Mouse (Mus musculus) mature B cell (primary cell): ENCODE results near the gene Fcer1g.
"Not testable (repeated sequence)": the region's sequence is repeated elsewhere in the genome, so short reads cannot be mapped to it uniquely, and the experiment has no call there.

Experiments
- in situ Hi-C: fragments of 300-500 bp; cut with MboI; formaldehyde crosslinking; loops from 2 replicates; pipeline ENCODE4 v1.14.3; 2019

Fcer1g gene

DNA sequence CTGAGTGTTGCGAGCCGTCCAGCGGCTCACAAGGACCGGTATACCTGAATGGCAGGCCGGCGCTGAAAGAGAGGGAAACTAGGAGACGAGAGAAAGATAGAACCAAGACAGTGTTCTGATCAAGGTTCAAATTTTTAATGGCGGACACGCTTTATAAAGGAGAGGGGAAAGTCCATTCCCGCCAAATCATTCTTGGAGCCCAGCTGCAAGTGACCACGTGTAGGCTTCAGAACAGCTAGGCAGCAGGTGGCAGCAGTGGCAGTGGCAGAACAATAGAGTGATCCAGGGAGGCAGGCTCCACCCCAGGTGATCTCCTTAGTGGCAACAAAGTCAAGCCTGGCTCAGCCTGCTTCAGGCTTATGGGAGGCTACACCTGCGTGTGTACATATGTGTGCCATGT is 7.8 kb upstream of the Fcer1g start:
- in situ Hi-C loops = not testable (repeated sequence)

DNA sequence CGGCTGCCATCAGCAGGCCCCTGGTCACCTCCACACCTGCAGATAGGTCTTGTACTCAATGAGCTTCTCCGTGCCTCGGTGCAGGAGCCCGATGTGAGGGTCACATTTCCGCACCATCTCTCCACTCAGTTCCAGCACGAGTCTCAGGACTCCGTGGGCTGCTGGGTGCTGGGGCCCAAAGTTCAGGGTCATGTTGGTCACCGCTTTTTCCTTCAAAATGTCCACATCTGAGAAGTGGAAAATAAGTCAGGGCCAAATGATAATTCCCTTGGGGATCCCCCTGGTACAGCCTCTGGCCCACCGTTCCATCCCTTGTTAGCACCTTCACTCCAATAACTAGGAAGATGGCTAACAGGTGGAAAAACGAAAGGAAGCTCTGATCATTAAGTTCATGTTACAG is 6.7 kb upstream of the Fcer1g start:
- in situ Hi-C loops = no loop called here

DNA sequence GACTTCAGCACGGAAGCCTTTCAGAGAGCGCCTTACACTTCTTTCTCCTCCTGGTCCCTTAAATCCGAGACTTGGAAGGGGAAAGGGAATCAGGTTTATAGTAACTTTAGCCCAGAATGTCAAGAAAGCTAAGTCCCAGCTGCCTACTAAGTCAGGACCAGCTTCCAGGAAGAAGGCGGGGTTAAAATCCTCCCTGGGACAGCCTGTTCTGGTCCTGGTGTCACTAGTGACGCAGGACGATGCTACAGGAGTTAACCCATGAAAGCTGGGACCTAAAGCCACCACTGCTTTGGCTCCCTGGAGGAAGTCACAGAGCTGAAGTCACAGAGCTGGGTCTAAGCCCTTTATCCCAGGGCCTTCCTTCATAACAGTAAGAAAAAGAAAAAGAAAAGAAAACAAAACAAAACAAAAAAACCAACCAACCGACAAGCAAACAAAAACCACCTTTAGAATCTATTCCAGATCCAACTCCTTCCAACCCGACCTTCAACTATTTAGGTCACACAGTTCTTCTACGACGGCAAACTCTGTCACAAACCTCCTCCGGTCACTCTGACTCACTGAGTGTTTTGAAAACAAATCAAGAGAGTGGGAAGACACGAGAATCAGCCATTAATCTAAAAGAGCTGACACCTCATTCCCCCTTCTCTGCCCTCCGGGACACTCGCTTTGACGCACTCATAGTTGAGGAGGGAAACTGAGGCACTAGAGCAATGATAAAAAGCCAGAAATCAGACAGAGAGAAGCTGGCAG is 6.0 kb upstream of the Fcer1g start:
- in situ Hi-C loops = no loop called here

DNA sequence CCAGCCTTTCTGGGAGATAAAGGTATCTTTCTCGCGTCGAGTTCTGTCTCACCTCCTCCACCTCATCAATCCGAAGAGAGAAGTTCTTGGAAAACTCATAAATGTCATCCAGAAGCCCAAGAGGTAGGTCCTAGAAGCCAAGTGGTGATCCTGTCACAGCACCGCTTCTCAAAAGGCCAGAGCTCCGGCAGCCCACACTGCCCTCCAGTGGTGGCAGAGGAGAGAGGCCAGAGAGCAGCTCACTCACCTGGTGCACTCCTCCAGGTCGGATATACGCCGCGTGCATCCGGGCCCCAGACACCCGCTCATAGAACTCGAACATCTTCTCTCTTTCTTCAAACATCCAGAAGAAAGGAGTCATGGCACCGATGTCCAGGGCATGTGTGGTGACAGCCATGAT is 4.3 kb upstream of the Fcer1g start:
- in situ Hi-C loops = no loop called here

DNA sequence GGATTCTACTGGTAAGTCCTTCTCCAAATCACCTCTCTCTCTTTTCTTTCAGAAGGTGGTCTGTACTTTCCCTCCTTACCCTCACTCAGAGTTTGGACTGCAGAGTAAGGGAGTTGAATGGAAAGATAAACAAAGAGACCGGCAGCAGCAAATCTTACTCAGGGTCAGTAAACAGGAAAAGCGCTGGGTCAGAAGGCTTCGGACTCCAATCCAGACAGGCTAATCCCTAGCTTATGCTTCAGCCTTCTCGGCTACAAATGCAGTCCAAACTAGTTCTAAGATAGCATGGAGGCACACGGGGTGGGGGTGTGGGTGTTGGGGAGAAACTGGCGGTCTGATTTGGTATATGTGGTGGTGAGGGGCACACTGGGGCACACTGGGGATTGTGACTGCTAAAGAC is 3.3 kb upstream of the Fcer1g start:
- in situ Hi-C loops = no loop called here

DNA sequence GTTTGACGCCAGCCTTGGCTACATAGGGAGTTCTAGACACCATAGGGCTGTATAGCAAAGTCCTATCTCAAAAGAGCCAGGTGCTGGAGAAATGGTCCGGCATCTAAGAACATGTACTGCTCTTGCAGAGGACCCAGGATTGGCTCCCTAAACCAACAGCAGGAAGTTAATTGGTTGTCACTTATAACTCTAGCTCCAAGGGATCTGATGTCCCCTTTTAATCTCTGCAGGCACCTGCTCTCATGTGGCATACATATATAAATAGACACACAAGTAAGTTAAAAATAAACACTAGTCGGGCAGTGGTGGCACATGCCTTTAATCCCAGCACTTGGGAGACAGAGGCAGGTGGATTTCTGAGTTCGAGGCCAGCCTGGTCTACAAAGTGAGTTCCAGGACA is 1.6 kb upstream of the Fcer1g start:
- in situ Hi-C loops = no loop called here

DNA sequence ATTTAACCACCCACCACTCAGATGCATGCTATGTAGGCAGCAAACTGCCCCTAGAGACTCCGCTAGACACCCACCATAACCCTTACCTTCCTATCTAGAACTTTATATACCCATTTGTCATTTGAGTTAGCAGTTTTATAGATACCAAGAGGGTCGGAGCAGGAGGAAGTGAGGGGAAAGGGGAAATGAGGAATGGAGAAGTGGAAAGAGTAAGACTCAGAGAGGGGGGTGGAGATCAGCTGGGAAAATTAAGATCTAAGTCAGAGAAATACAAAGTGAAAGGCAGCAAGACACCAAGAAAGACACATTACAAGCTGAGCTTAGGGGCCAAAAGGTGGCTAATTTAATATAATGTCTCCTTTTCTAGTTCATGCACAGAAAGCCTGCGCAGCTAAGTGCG is 373 bp upstream of the Fcer1g start:
- in situ Hi-C loops = no loop called here

DNA sequence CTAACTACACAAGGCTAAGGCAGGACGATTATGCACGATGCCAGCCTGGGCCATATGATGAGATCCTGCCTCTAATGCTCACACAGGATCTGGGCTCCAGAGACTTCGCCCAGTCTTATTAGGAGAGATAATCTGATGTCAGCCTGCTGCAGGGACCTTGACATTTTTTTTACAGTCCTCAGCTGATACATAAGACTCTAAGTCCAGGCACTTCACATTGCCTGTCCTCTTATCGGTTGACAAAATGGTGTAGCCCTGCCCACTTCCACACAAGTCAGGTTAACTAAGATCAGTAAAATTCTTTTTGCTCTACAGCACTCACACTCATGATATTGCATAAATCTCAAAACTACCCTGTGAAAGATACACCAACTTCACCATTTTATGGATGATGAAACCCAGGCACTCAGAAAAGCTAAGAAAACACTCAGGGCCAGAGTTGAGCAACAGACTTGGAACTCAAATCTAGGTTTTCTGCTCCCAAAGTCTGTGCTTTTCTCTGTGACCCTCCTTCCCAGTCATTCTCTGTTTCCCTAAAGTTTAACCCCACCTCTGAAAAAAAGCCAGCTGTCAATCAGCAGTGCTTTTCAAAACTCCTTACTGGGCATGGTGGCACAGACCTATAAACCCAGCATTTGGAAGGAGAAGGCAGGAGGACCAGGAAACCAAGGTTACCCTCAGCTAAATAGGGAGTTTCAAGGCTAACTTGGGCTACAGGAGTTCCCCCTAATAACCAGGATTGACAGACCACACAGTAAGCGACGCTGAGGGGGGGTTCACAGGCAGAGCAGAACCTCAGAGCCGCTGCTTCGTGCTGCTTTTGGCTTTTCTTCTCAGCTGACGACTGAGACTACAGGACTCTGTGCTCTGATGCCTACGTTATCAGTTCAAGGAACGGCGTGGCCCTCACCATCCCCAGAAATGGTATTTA is 1.1 kb downstream of the Fcer1g start:
- in situ Hi-C loops = no loop called here

DNA sequence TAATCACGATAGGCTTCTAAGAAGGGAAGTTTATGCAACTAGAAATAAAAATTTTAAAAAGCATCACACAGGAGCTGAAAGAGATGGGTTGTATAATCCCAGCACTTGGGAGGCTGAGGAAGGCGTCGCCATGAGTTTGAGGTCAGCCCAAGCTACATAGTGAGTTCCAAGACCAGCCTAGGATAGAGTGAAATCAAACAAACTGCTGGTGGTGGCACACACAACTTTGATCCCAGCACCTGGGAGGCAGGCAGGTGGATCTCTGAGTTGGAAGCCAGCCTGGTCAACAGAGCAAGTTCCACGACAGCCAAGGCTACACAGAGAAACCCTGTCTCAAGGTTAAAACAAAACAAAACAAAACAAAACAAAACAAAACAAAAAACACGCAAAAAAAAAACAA is 1.8 kb downstream of the Fcer1g start:
- in situ Hi-C loops = no loop called here

DNA sequence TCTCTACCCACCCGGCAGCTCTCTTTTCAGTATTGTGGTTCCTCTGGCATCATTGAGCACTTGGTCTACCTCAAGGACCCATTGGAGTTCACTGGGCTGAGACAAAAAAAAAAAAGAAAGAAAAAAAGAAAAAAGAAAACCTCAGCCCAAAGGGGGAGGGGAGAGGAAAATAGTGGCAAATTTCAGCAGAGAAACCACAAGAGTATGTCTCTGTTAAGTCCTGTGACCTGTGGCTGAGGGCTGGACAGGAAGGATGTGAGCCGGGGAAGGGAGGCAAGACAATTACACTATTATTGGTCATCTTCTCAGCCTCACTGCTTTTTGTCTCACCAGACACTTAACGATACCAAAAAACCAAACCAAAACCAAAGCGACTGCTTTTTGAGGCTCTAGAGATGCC is 2.3 kb downstream of the Fcer1g start:
- in situ Hi-C loops = no loop called here

DNA sequence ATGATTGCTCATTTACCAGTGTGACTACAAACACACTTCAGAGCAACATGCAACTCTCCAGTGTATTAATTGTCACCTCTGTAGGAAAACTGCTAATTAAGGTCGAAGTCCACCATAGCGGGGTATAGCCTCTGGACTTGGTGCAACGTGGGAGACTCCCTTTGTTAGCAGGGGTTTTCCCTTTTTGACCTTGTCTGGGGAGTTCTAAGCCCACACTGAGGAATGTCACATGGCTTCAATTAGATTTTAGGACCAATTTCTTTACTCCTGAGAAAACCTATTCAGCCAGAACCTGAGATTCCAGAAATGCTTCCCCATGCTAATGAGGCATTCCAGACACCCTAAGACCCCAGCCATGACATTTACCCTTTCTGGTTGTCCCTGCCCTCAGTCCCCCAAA is 4.0 kb downstream of the Fcer1g start:
- in situ Hi-C loops = no loop called here

DNA sequence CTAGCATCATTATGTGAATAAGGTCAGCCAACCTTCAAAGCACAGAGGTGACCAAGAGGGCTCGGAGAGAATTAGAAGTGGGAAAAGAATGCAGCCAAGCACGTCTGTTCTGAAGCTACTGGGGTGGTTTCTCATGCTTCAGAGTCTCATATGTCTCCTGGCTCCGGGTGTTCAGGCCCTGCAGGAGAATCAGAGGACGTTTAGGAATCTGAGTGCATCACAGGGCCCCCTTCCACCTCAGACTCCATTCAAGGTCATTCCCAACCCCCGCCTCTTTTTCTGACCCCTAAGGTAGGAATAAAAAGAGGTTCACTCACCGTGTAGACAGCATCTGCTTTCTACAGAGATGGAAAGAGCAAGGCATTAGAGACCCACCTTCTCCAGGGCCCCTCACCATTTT is 4.4 kb downstream of the Fcer1g start:
- in situ Hi-C loops = loop anchor here (10.0 kb wide), 1 partner anchor 335 kb away; no protein-coding TSS in a partner anchor

DNA sequence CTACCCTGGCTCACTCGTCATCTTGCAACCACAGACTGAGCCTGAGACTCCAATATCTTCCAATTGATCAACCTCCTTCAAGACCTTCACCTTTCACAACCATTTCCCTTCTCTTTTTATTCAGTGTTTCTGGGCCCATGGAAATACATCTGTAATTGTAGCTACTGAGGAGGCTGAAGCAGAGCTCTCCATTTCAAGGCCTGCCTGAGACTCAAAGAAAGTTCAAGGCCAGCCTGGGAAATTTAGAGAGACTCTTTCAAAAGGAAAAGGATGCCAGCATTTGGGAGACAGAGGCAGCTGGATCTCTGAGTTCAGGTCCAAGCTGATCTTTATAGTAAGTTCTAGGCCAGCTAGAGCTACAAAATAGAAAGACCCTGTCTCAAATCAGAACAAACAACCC is 6.3 kb downstream of the Fcer1g start:
- in situ Hi-C loops = loop anchor here (10.0 kb wide), 1 partner anchor 333 kb away; no protein-coding TSS in a partner anchor

DNA sequence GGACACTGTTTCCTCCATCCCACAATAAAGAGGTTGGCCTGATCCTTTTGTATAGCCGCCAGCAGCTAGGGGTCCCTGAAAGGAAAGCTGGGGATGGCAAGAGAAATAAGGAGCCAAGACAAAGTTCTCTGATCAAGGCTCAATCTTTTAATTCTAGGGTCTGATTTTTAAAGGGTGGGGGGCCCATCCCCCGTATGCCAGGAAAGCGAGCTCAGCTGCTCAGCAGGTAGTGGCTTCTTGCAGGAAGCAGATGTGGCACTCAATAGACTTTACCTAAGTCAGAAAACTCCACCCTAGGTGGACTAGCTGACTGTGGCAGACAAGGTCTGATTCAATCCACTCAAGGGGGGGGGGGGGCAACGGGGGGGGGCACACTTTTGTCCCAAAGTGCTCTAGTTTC is 7.4 kb downstream of the Fcer1g start:
- in situ Hi-C loops = loop anchor here (10.0 kb wide), 1 partner anchor 332 kb away; no protein-coding TSS in a partner anchor

DNA sequence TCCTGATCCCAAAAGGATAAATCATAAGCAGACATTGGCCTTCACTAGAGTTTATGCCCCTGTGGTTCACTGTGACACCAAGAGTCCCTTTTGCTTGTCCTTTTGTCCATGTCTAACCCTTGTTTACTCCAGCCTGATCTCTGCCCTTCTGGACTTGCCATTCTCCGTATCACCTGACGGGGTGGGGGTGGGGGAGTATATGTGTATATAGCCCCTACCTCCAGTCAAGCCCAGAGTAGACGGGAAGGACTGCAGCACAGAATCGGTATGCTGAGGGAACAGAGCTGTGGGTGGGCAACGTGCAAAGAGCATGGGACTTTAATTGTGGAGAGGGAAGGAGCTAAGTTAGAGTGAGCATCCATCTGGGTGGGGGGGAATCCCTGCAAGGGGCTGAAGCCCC is 9.3 kb downstream of the Fcer1g start, which contains the start of gene Apoa2:
TSS of gene Apoa2 (plus strand) at position 198 of the 400 bp plus-strand sequence.
- in situ Hi-C loops = loop anchor here (10.0 kb wide), 1 partner anchor 330 kb away; no protein-coding TSS in a partner anchor

DNA sequence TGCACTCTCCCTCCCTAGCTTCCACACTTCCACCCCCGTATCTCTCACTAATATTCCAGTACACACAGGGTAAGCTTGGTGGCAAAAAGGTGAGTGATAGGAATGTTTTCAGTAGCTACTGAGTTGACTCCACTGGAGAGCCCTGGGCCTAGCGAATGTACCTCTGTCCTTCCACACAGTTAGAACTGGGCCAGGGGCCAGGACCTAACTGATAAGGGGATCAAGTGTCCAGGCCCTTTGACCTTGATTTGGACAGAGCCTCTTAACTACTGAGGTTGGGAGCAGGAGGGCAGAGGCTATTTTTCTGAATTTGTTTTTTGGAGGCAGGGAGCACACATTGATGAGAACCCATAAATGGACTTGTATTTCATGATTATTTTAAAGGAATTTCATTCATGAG is 10.4 kb downstream of the Fcer1g start:
- in situ Hi-C loops = loop anchor here (10.0 kb wide), 1 partner anchor 329 kb away; no protein-coding TSS in a partner anchor

DNA sequence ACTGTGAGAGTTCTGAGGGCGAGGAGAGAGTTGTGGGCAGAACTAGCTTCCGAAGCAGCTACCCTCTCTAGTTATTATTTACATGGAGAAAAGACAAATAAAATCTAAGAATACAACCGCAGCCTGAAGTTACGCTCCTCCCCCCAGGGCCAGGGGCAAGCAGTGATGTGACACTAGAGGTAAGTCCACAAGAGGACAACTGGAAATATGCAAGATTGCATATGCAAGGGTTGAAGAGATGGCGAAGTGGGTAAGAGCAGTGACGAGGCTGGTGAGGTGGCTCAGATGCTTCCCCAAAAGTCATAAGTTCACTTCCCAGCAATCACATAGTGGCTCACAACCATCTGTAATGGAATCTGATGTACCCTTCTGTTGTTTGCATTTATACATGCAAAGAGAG is 11.0 kb downstream of the Fcer1g start:
- in situ Hi-C loops = loop anchor here (10.0 kb wide), 1 partner anchor 328 kb away; no protein-coding TSS in a partner anchor

DNA sequence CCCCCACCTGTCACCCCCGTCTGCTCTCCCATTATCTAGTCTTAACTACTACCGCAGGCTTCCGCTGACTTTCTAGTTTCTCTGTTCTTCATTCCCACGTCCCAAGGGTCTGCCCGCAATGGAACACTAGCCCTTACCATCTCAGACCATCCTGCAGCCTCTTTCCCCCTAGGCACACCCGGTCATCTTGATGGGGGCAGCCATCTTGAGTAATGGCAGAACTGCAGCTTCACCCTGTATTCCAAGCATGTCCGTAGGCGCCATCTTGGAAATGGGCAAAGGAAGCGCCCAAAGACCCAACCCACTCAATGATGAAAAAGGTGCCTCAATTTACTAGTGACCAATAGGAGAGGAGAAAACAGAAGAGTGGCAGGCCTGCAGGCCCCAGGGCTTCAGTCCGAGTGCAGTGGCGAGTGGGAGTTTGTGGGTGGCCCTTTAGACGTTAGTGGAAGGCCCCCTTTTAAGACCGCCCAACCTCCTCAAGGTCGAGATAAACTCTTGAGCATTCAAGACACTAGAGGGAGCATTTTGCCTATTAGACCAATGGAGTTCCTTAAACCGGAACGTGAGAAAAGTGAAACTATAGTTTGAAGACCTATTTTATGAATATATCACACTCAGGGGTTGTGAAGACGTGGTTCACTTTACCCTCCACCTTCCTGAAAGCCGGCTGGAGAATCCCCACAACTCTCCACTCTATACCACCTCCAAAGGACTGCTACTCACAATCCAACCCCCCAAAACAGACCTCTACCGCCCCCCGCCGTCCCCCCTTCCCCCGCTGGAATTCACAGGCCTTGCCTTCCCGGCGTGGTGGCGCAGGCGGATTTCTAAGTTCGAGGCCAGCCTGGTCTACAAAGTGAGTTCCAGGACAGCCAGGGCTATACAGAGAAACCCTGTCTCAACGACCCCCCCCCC is 11.7 kb downstream of the Fcer1g start, which contains the start of gene Tomm40l:
TSS of gene Tomm40l (minus strand) at position 277 of the 918 bp plus-strand sequence.
- in situ Hi-C loops = loop anchor here (10.0 kb wide), 1 partner anchor 328 kb away; no protein-coding TSS in a partner anchor

DNA sequence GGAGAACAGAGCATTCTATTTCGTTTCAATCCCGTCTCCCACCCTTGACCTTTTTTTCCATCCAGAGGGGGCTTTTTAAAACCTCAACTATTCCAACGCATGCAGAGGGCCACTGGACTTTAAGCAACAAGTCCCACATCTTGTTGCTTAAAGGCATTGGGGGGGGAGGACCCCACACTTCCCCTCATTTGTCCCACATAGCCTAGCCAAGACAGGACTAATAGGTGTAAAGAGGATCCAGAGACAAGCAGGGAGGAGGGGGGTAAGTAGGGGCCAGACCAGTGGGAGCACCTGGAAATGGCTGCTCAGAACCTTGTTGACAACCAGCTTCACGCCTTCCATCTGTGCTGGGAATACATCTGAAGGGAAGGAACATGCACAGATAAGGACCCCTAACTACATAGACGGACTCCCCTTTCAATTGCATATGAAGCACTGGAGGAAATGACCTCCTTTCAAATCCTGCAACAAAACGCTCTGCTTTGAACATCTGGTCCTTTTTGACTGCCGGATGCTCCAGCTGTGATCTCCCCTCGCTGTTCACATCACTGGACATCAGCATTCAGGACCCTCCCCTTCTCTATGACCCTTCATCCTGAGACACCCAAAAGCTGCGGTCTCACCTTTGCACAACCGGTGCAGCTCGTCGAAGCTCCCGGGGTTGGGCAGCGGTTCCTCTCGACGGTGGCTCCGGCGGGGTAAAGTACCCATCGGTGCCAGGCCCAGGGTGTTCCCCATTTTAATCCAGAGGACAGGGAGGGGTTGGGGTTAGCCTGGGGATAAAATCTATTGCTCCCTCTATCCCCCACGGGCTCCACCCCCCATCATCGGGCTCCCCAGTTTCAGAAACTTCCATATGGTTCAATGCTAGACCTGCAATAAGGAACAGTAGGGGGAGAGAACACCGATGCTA is 12.6 kb downstream of the Fcer1g start:
- in situ Hi-C loops = loop anchor here (10.0 kb wide), 1 partner anchor 327 kb away; no protein-coding TSS in a partner anchor

DNA sequence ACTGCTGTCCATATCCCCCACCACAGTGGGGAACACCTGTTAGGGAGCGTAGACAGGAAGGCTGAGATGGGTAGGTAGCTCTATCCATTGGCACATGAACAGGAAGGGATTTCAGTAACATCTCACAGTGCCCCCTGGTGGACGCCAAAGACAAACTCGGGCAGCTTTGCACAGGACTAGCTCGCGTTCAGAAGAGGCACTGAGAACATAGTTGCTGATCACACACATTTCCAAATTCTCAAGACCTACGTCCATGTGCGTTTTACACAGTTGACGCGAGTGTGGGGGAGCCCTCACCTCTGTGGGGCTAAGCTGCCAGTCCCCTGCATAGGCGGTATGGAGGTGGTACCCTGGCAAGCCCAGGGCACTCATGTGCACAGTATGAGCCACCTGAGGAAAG is 13.3 kb downstream of the Fcer1g start:
- in situ Hi-C loops = loop anchor here (10.0 kb wide), 1 partner anchor 326 kb away; no protein-coding TSS in a partner anchor
